Mouse (Mus musculus) forebrain, embryonic 15.5 days (tissue): Measurements from ENCODE around the gene Nrbf2. TPM values are rescaled to one million over a fixed set of nuclear protein-coding genes. Genes with fewer than 3 reads are reported as not detected.
A peak's percentile ranks its signal among the peaks of the same experiment; 100 is the strongest.

ENCODE experiments used
- ATAC-seq: fragments of 200-750 bp; cut with Nextera tagmentation; replicated peaks from 2 replicates; pipeline ENCODE4 v1.8.0; 2017; ENCODE audit warnings: mild to moderate bottlenecking, moderate TSS enrichment, moderate library complexity
- H3K27ac ChIP-seq: fragments of 300-500 bp; sonication (generic); replicated peaks from 2 replicates; pipeline ENCODE4 v1.5.1; 2015; ENCODE audit warnings: mild to moderate bottlenecking, inconsistent platforms
- H3K27me3 ChIP-seq: fragments of 300-500 bp; sonication (generic); 2 replicates; pipeline ENCODE4 v1.6.1; 2015; ENCODE audit warnings: inconsistent platforms
- H3K36me3 ChIP-seq: fragments of 300-500 bp; sonication (generic); 2 replicates; pipeline ENCODE4 v1.6.1; 2015; ENCODE audit warnings: mild to moderate bottlenecking, inconsistent platforms
- H3K4me1 ChIP-seq: fragments of 300-500 bp; sonication (generic); 2 replicates; pipeline ENCODE4 v1.6.1; 2015; ENCODE audit warnings: inconsistent platforms
- H3K4me2 ChIP-seq: fragments of 300-500 bp; sonication (generic); replicated peaks from 2 replicates; pipeline ENCODE4 v1.6.1; 2015; ENCODE audit warnings: mild to moderate bottlenecking, inconsistent platforms
- H3K4me3 ChIP-seq: fragments of 300-500 bp; sonication (generic); 2 replicates; pipeline ENCODE4 v1.5.1; 2015; ENCODE audit warnings: mild to moderate bottlenecking, inconsistent platforms
- H3K9ac ChIP-seq: fragments of 300-500 bp; sonication (generic); replicated peaks from 2 replicates; pipeline ENCODE4 v1.6.1; 2015; ENCODE audit warnings: mild to moderate bottlenecking, inconsistent platforms
- H3K9me3 ChIP-seq: fragments of 300-500 bp; sonication (generic); 2 replicates; pipeline ENCODE4 v1.6.1; 2016; ENCODE audit warnings: inconsistent platforms
- whole genome bisulfite sequencing: fragments of 180-500 bp; shearing (Covaris S2); methylation state at CpG from one replicate; pipeline ENCODE4 v1.1.7; 2015; ENCODE audit warnings: mixed read lengths; 5-methylcytosine and 5-hydroxymethylcytosine counted together
- polyA plus RNA-seq: library from polyadenylated mRNA; unstranded; fragments of >200 nt; fragmentation: Nextera tagmentation; extraction: Ambion mirVana; gene quantifications from 2 replicates; pipeline ENCODE4 v1.2.1, GENCODE M21; 2015

The Nrbf2 gene
- polyA plus RNA-seq, 1 experiment from 2014 or later: 43.9 TPM

DNA sequence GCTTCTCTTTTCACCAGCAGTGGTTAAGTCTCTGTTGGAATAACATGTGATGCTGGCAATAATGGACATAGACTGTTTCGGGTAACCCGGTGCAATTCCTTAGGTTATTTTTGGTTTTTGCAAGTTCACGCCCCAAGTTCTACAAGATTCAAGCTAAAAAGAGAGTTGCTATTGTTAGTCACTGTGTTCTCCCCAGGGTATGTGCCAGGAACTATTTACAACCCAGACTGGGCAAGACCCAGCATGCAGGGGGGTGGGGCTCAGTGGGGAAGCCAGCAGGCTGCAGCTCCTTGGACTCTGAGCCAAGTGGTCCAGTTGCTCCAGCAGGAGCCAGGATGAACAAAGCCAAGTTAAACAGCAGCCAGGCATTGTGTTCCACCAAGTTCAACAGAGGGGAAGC, 2.8 kb upstream of the Nrbf2 start:
- no peak overlapping the region for H3K9ac ChIP-seq
- H3K4me1 ChIP-seq: peaks cover 21% of the 10 kb centered on the region
- ATAC-seq: no peak
- no peaks in the 10 kb centered on the region for H3K36me3 ChIP-seq
- no peak overlapping the region for H3K4me2 ChIP-seq
- no peaks in the 10 kb centered on the region for H3K9me3 ChIP-seq
- WGBS: 75% methylated on average over 3 of the region's 3 CpGs
- H3K4me3 ChIP-seq: no peak overlapping the region
- H3K27me3 ChIP-seq: no peaks in the 10 kb centered on the region
- H3K27ac ChIP-seq: no peak overlapping the region

DNA sequence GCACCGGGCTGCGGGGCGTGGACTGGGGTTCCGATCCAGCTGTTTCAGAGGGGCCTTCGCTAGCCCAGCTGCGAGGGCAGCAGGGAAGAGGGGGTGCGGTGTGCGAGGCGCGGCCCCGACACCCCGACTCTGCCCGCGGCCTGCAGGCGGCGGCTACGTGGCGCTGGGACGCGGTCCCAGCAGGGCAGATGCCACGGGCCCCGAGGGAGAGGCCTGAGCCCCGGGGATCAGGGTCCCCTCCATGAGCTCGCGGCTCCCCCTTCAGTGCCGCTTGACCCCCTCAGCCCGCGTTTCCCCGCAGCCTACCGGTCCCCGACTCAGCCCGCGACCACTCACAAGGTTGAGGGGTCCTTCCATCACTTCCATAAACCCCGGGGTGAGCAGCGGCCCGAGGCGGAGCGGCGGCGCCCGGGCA, 337 bp downstream of the Nrbf2 start:
- H3K4me1 ChIP-seq: peaks cover 28% of the 10 kb centered on the region
- no peaks in the 10 kb centered on the region for H3K9me3 ChIP-seq
- under 1% methylated on average over 41 of the region's 41 CpGs for WGBS
- peak overlapping the region; percentile 93 for H3K4me2 ChIP-seq
- H3K4me3 ChIP-seq: peak overlapping the region; percentile 93
- H3K36me3 ChIP-seq: no peaks in the 10 kb centered on the region
- ATAC-seq: no peak
- no peaks in the 10 kb centered on the region for H3K27me3 ChIP-seq
- H3K9ac ChIP-seq: peak overlapping the region; percentile 85
- peak overlapping the region; percentile 75 for H3K27ac ChIP-seq

DNA sequence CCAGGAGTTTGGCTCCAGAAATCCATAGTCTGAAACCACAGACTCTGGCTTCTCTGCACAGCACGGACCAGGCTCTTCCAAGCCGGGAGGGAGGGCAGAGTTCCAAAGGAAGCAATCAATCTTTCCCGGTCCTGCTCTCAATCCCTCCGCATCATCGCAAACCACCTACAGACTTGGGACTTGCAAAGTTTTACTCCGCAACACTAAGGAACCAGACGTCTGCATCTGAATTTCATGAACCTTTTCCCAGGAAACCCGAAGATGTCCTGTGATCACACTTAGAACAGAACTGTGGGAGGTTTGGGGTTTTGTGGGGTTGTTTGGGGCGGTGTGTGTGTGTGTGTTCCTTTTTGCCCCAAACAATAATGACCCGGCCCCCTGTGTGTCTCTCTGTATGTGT, 794 bp downstream of the Nrbf2 start:
- H3K4me1 ChIP-seq: peaks cover 28% of the 10 kb centered on the region
- no peaks in the 10 kb centered on the region for H3K36me3 ChIP-seq
- H3K4me3 ChIP-seq: peak overlapping the region; percentile 93
- H3K9ac ChIP-seq: peak overlapping the region; percentile 85
- no peaks in the 10 kb centered on the region for H3K9me3 ChIP-seq
- no peaks in the 10 kb centered on the region for H3K27me3 ChIP-seq
- WGBS: 6% methylated on average over 10 of the region's 10 CpGs
- peak overlapping the region; percentile 75; the same call in 1 of the 2 replicates for H3K27ac ChIP-seq
- peak overlapping the region; percentile 93 for H3K4me2 ChIP-seq
- no peak for ATAC-seq

DNA sequence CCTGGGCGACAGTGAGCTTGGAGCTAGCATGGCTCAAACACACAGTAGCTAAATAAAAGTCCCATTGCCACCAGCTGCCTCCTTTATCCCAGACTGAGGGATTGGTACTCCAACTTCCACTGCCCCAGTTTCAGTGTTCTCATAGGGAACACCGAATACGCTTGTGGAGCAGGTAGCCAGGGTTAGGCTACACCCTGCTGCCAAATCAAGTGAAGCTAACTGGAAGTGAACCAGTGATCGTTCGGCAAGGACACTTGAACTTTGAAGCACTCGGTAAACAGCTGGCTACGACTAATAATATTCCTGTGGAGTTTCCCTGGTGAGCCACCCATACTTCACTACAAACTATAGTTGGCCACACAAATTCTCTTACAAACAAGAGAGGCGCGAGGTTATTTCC, 1.6 kb downstream of the Nrbf2 start:
- Histone ChIP-seq H3K4me3 (peak overlapping the region; percentile 93; the same call in 1 of the 2 replicates), H3K36me3 (no peaks in the 10 kb centered on the region), H3K4me2 (peak overlapping the region; percentile 93; the same call in 1 of the 2 replicates), H3K4me1 (peaks cover 28% of the 10 kb centered on the region), H3K27me3 (no peaks in the 10 kb centered on the region), H3K9ac (no peak overlapping the region), H3K27ac (no peak overlapping the region), H3K9me3 (no peaks in the 10 kb centered on the region)
- no peak for ATAC-seq
- WGBS: 86% methylated on average over 9 of the region's 9 CpGs

DNA sequence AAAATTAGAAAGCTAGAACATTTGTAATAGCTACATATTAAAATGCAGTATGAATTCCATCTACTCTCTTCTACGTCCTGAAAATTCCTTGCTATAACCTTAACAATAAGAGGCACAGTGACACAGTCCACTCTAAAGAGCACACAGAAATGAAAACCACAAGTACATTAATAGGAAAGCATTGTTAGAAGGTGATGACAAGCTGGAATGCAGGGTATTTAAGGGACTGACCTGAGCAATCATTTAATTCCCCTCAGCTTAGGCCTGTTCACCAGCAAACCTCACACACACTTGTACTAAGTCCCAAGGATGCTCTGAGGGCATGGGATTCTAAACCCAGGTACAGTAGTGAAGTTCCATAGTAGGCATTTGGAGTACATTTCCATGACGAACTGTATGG, 2.6 kb downstream of the Nrbf2 start:
- WGBS: 86% methylated on average over 2 of the region's 2 CpGs
- Histone ChIP-seq H3K4me1 (peaks cover 28% of the 10 kb centered on the region), H3K9me3 (no peaks in the 10 kb centered on the region), H3K9ac (no peak overlapping the region), H3K27me3 (no peaks in the 10 kb centered on the region), H3K4me3 (no peak overlapping the region), H3K4me2 (no peak overlapping the region), H3K36me3 (no peaks in the 10 kb centered on the region), H3K27ac (no peak overlapping the region)
- ATAC-seq: no peak

DNA sequence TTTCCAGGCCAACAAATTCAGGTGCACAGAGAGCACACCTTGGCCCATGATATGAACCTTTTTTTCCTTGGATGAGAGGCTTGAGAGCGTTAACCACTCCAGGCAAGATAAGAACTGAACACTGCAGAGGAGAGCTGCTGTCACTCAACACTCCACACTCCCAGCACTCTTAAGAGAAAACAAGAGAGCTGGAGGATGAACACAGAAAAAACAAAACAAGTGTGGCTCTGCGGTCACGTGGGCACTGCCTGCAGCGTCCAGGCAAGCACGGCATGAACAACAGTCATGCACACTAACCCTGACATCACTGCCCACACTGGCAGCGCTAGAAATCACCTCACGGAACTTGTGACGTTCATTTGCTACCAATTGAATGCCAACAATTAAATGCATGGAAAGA, 3.3 kb downstream of the Nrbf2 start:
- H3K36me3 ChIP-seq: no peaks in the 10 kb centered on the region
- no peaks in the 10 kb centered on the region for H3K9me3 ChIP-seq
- H3K27ac ChIP-seq: no peak overlapping the region
- H3K4me1 ChIP-seq: peaks cover 28% of the 10 kb centered on the region
- no peak overlapping the region for H3K4me3 ChIP-seq
- 82% methylated on average over 8 of the region's 8 CpGs for WGBS
- no peak overlapping the region for H3K9ac ChIP-seq
- no peaks in the 10 kb centered on the region for H3K27me3 ChIP-seq
- no peak overlapping the region for H3K4me2 ChIP-seq
- ATAC-seq: no peak

DNA sequence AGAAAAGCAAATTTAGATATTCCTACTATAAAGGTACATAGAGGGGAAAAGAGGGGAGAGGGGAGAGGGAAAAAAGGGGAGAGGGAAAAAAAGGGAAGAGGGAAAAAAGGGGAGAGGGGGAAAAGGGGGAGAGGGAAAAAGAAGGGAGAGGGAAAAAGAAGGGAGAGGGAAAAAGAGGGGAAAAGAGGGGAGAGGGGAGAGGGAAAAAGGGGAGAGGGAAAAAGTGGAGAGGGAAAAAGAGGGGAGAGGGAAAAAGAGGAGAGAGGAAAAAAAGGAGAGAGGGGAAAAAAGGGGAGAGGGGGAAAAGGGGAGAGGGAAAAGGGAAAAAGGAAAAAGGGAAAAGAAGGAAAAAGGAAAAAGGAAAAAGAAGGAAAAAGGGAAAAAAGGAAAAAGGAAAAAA, 9.2 kb downstream of the Nrbf2 start:
- ATAC-seq: no peak
- Histone ChIP-seq H3K36me3 (peaks cover 22% of the 10 kb centered on the region), H3K4me1 (no peaks in the 10 kb centered on the region), H3K9ac (no peak overlapping the region), H3K27ac (no peak overlapping the region), H3K4me2 (no peak overlapping the region), H3K9me3 (no peaks in the 10 kb centered on the region), H3K27me3 (no peaks in the 10 kb centered on the region), H3K4me3 (no peak overlapping the region)

DNA sequence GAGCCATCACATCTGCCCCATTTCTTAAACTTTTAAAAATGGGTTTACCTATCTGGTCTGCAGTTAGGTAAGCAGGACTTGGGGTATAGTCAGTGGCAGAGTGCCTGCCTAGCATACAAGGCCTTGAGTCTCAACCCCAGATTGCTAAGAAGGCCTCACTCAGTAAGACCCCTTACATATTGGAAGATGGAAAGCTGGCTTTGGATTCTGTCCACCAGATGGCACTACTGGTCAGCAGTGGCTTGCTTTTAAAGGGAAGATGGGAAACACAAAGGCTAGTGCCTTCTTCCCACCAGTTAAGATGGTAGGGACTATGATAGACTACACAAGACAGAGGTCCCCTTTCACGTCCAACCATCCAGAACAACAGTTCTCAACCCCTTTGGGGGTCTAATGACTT, 20.3 kb downstream of the Nrbf2 start:
- no peak overlapping the region for H3K4me2 ChIP-seq
- H3K27ac ChIP-seq: no peak overlapping the region
- no peaks in the 10 kb centered on the region for H3K4me1 ChIP-seq
- H3K9me3 ChIP-seq: no peaks in the 10 kb centered on the region
- H3K36me3 ChIP-seq: peaks cover 31% of the 10 kb centered on the region
- no peaks in the 10 kb centered on the region for H3K27me3 ChIP-seq
- no peak overlapping the region for H3K9ac ChIP-seq
- WGBS: 46% methylated on average over 1 of the region's 1 CpGs
- no peak for ATAC-seq
- H3K4me3 ChIP-seq: no peak overlapping the region

DNA sequence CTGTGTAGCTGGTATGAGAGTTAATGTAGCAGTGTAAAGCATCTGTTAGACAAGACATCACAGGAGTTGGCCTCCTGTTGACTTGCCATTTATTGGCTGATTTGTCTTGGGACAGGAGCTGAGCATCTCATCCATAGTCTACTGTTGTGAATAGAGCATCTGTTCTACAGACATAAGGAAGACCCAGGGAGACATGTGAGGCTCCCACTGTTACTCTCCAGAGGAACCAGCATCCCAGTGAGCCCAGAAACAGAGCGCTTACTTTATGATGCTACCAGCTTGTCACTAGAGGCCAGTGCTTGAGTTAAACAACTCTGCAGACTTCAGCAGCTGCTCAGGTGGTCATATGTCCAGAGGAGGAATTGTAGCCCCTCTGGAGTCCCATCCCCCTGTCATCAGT, 32.0 kb downstream of the Nrbf2 start:
- no peaks in the 10 kb centered on the region for H3K27me3 ChIP-seq
- 100% methylated on average over 1 of the region's 1 CpGs for WGBS
- ATAC-seq: no peak
- no peak overlapping the region for H3K4me2 ChIP-seq
- no peak overlapping the region for H3K9ac ChIP-seq
- peaks cover 51% of the 10 kb centered on the region for H3K36me3 ChIP-seq
- no peaks in the 10 kb centered on the region for H3K9me3 ChIP-seq
- no peaks in the 10 kb centered on the region for H3K4me1 ChIP-seq
- no peak overlapping the region for H3K4me3 ChIP-seq
- H3K27ac ChIP-seq: no peak overlapping the region

DNA sequence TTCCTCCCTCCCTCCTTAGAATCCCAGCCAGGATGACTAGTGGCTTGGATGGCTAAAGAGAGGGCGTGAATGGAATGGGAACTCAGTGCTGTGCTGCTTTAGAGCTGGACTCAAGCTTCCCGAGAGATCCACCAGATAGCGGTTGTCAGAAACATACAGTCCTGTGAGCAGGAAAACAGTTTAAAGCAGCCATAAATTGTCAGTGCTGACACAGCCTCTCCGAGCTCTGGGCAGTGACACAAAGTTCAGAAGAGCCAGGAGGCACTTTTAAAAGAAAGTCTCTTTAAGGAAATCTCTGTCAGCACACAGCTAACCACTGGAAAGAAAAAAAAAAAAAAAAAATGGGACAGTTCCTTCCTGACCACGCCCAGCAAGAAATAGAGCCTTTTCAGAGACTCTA, 32.8 kb downstream of the Nrbf2 start:
- WGBS: 89% methylated on average over 5 of the region's 5 CpGs
- ATAC-seq: no peak
- no peaks in the 10 kb centered on the region for H3K9me3 ChIP-seq
- no peak overlapping the region for H3K4me3 ChIP-seq
- H3K4me2 ChIP-seq: no peak overlapping the region
- H3K4me1 ChIP-seq: no peaks in the 10 kb centered on the region
- no peaks in the 10 kb centered on the region for H3K27me3 ChIP-seq
- peaks cover 51% of the 10 kb centered on the region for H3K36me3 ChIP-seq
- no peak overlapping the region for H3K9ac ChIP-seq
- no peak overlapping the region for H3K27ac ChIP-seq

DNA sequence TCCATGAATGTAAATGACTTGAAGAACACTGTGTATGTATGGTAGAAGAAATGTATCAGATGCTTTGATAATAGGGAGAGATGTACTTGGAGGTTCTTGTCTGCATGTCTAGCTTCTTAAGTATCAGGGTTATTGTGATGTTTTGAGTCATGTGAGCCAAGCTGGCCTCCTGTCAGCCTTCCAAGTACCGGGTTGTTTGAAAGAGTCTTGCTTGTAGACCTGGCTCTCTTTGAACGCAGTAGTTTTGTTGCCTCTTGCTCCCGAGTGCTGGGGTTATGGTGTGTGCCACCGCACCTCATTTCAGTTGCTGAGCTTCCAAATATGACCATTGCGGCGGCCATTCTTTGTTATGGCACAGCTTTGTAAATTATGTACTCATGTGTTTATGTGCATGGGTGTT, 34.3 kb downstream of the Nrbf2 start:
- H3K9ac ChIP-seq: no peak overlapping the region
- H3K36me3 ChIP-seq: peaks cover 58% of the 10 kb centered on the region
- no peaks in the 10 kb centered on the region for H3K4me1 ChIP-seq
- no peaks in the 10 kb centered on the region for H3K27me3 ChIP-seq
- no peak overlapping the region for H3K4me3 ChIP-seq
- 87% methylated on average over 6 of the region's 6 CpGs for WGBS
- H3K4me2 ChIP-seq: no peak overlapping the region
- no peaks in the 10 kb centered on the region for H3K9me3 ChIP-seq
- H3K27ac ChIP-seq: no peak overlapping the region
- no peak for ATAC-seq

DNA sequence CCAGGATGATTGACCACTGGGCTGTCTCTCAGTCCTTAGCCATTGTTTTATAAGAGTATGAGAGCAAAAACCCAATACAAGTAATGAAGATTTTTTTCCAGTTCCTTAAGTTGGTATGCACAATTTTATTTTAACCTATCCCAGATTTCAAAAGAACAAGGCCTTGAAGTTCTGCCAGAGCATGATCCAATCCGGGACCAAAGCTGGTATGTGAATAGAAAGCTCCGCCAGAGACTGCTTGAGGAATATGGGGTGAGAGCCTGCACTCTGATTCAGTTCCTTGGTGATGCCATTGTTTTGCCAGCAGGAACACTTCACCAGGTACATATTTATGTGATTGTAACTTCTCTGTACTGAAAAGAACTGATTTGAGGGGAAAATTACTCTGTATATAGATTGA, 35.6 kb downstream of the Nrbf2 start:
- 87% methylated on average over 2 of the region's 2 CpGs for WGBS
- peaks cover 58% of the 10 kb centered on the region for H3K36me3 ChIP-seq

DNA sequence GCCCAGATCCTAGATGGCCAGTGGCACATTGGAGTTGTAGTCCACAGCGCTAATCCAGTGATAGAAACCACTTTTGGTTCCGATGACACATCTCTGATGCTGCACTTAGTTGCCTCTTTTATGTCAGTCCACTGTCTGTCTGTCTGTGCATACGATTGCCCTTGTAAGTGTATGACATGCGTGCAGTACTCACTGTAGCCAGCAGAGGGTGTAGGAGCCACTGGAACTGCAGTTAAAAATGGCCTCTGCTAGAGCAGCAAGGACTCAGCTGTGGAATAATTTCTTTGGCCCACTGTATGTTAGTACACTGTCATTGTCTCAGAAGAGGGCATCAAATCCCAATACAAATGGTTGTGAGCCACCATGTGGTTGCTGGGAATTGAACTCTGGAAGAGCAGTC, 38.0 kb downstream of the Nrbf2 start:
- no peaks in the 10 kb centered on the region for H3K9me3 ChIP-seq
- no peaks in the 10 kb centered on the region for H3K4me1 ChIP-seq
- no peak overlapping the region for H3K9ac ChIP-seq
- H3K4me3 ChIP-seq: no peak overlapping the region
- WGBS: 90% methylated on average over 4 of the region's 4 CpGs
- no peak overlapping the region for H3K27ac ChIP-seq
- H3K4me2 ChIP-seq: no peak overlapping the region
- no peak for ATAC-seq
- peaks cover 57% of the 10 kb centered on the region for H3K36me3 ChIP-seq
- no peaks in the 10 kb centered on the region for H3K27me3 ChIP-seq

More for the DNA sequence above, 35.6 kb downstream of the Nrbf2 start:
- ATAC-seq: no peak
- no peak overlapping the region for H3K9ac ChIP-seq
- H3K4me2 ChIP-seq: no peak overlapping the region
- no peak overlapping the region for H3K27ac ChIP-seq
- no peak overlapping the region for H3K4me3 ChIP-seq
- no peaks in the 10 kb centered on the region for H3K9me3 ChIP-seq
- no peaks in the 10 kb centered on the region for H3K4me1 ChIP-seq
- H3K27me3 ChIP-seq: no peaks in the 10 kb centered on the region
